Mouse (Mus musculus) megakaryocyte, embryonic 14.5 days (primary cell): ENCODE data around the gene Cdk9.

Experiments
- FLI1 ChIP-seq: IDR thresholded peaks from 2 replicates; pipeline ENCODE4 v1.6.1; 2012; ENCODE audit warnings: low read length, inconsistent platforms, mixed read lengths
- GATA1 ChIP-seq: IDR thresholded peaks from 3 replicates; pipeline ENCODE4 v1.6.1; 2012; ENCODE audit warnings: mixed read lengths, low read length, inconsistent platforms, borderline replicate concordance

DNA sequence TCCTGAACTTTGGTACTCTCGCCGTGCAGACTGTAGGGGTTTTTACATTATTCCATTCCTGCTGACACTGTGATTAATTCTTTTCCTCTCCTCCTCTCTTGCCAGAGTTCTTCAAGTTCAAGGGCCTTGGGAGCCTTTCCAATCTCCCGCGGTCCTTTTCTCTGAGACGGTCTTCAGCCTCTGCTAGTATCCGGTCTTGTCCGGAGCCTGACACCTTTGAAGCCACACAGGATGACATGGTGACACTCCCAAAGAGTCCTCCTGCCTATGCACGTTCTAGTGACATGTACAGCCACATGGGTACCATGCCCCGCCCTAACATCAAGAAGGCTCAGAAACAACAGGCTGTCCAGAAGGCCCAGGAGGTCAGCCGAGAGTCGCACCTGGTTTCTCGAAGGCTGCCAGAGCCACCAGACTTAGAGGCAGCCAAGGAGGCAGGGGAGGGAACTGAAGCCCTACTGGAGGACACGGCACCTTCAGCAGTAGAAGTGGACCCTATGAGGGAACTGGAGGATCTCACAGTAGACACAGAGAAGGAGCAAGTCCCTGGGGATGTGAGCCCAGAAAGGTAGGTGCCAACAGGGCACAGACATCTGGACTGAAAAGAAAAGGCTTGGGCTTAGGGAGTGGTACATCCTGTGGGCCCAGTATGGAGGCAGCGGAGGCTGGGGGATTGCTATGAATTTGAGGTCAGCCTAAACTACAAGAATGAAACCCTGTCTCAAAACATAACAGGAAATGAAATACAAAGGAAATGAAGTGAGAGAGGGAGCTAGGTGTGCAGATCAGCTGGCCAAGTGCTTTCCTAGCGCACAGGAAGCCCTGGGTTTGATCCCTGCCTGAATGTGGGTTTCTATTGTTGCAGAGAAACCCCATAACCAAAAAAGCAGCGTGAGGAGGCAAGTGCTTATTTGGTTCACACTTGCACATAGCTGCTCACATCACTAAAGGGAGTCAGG lies 12.2 kb upstream of the Cdk9 start:
- TF ChIP-seq GATA1 = no peak
- no peak for TF ChIP-seq FLI1
